Mouse (Mus musculus): ENCODE results near the gene Bpifb6. TPM values are rescaled to one million over a fixed set of nuclear protein-coding genes. Genes with fewer than 3 reads are reported as not detected.

Bpifb6 gene
- not detected for total RNA-seq (2018; cell fraction: chromatin; rRNA removed)
- total RNA-seq (2018; cell fraction: cytosol; rRNA removed): not detected
- total RNA-seq (2018; cell fraction: nucleus; rRNA removed): not detected
- not detected in 3 replicates for polyA plus RNA-seq (2018)

DNA sequence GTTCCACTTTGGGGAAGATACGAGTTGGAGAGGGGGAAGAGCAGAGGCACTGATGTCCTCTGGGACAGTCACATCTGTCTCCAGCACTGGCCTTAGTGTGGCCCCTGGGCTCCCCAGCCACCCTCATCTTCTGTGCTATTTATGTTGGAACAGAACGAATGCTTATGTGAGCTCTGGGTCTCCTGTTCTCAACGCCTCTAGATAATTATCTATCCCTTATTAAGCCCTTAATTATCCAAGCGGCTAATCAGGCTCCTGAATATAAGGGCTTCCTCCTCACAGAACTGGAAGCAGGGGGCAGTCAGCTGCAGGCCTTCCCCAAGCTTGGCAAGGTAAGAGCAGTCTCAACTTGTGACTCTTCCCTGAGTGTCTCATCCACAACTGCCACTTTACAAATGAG lies at the start of gene Bpifb6:
Bpifb6 (plus strand) TSS at position 301 of the 400 bp plus-strand sequence.
- Histone ChIP-seq H3K27ac (no peak within 1 kb of the TSS), H3K4me3 (ENCODE audit: inconsistent target) (no peak within 1 kb of the TSS), H3K36me3 (ENCODE audit: inconsistent target) (no peaks in the 10 kb centered on the region), H3K79me2 (ENCODE audit: inconsistent target) (no peaks in the 10 kb centered on the region)
- WGBS (ENCODE audit: missing documents): 88% methylated on average over 4 of the region's 4 CpGs

- H3K79me2 ChIP-seq (ENCODE audit: inconsistent target): no peaks in the 10 kb centered on the region
- 13% methylated on average over 4 of the region's 4 CpGs for WGBS (ENCODE audit: missing documents)
- H3K36me3 ChIP-seq (ENCODE audit: inconsistent target): no peaks in the 10 kb centered on the region
Observed at GRCm38 (mm10) chr2:153851030-153851360, 49.2 kb upstream of the Bpifb6 start.

GRCm38 (mm10) chr2:153853544-153853943 lies 46.6 kb upstream of the Bpifb6 start:
- no peaks in the 10 kb centered on the region for H3K36me3 ChIP-seq (ENCODE audit: inconsistent target)
- no peak overlapping the region for H3K4me3 ChIP-seq (ENCODE audit: inconsistent target)
- WGBS (ENCODE audit: missing documents): 47% methylated on average over 4 of the region's 5 CpGs
- H3K79me2 ChIP-seq (ENCODE audit: inconsistent target): no peaks in the 10 kb centered on the region
- no peak overlapping the region for H3K27ac ChIP-seq

More at GRCm38 (mm10) chr2:153851030-153851360, 49.2 kb upstream of the Bpifb6 start:
- Histone ChIP-seq H3K27ac (no peak overlapping the region), H3K4me3 (ENCODE audit: inconsistent target) (no peak overlapping the region)

GRCm38 (mm10) chr2:153859581-153859980 lies 40.6 kb upstream of the Bpifb6 start:
- no peak overlapping the region for H3K4me3 ChIP-seq (ENCODE audit: inconsistent target)
- no peaks in the 10 kb centered on the region for H3K36me3 ChIP-seq (ENCODE audit: inconsistent target)
- H3K79me2 ChIP-seq (ENCODE audit: inconsistent target): no peaks in the 10 kb centered on the region
- 83% methylated on average over 2 of the region's 2 CpGs for WGBS (ENCODE audit: missing documents)
- no peak overlapping the region for H3K27ac ChIP-seq

DNA sequence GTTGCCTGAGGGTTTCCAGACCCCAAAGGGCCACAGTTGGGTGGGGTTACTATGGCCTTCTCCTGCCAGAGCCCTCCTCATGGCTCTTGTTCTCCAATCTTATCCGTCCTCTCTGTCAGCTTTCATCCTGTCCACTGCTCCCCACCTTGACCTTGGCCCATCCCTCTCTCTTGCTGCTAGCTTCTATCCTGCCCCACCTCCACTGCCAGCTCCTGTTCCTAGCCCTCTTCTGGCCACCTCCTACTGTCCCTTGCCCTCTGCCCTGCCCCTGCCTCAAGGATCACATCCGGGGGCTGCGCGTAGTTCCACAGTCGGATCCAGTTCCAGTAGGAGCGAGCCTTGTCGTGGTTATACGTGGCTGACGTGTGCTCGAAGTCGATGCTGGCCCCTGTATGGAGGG lies 39.9 kb upstream of the Bpifb6 start:
- no peaks in the 10 kb centered on the region for H3K79me2 ChIP-seq (ENCODE audit: inconsistent target)
- no peak overlapping the region for H3K4me3 ChIP-seq (ENCODE audit: inconsistent target)
- no peak overlapping the region for H3K27ac ChIP-seq
- no peaks in the 10 kb centered on the region for H3K36me3 ChIP-seq (ENCODE audit: inconsistent target)
- WGBS (ENCODE audit: missing documents): 89% methylated on average over 11 of the region's 11 CpGs

DNA sequence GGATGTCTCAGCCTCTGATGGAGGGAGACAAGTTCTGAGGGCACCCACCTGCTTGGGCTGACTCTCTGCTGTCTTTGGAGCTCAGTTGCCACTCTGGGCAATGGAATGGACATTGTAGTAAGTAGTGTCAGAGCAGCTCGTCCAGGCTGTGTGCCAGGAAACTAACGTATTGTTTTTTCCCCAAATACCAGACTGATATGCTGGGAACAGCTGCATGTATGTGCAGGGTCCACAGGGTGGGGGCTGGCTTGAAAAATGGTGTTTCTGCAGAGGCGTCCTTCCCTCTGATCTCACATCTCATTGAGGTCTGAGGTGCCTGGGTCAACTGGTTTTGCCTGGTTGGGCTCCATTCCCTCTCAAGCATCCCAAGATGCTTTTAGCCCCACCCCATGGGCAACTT lies 39.5 kb upstream of the Bpifb6 start:
- WGBS (ENCODE audit: missing documents): 62% methylated on average over 3 of the region's 3 CpGs
- no peaks in the 10 kb centered on the region for H3K36me3 ChIP-seq (ENCODE audit: inconsistent target)
- H3K79me2 ChIP-seq (ENCODE audit: inconsistent target): no peaks in the 10 kb centered on the region
- no peak overlapping the region for H3K27ac ChIP-seq
- no peak overlapping the region for H3K4me3 ChIP-seq (ENCODE audit: inconsistent target)

GRCm38 (mm10) chr2:153861960-153862359 lies 38.2 kb upstream of the Bpifb6 start:
- WGBS (ENCODE audit: missing documents): 78% methylated on average over 3 of the region's 3 CpGs
- no peaks in the 10 kb centered on the region for H3K36me3 ChIP-seq (ENCODE audit: inconsistent target)
- H3K27ac ChIP-seq: no peak overlapping the region
- H3K4me3 ChIP-seq (ENCODE audit: inconsistent target): no peak overlapping the region
- no peaks in the 10 kb centered on the region for H3K79me2 ChIP-seq (ENCODE audit: inconsistent target)

GRCm38 (mm10) chr2:153870984-153871383 lies 29.2 kb upstream of the Bpifb6 start, which contains the start of gene Sun5:
TSS of gene Sun5 (minus strand) at chr2:153871084.
- Histone ChIP-seq H3K4me3 (ENCODE audit: inconsistent target) (no peak within 1 kb of the TSS), H3K79me2 (ENCODE audit: inconsistent target) (no peaks in the 10 kb centered on the region), H3K36me3 (ENCODE audit: inconsistent target) (no peaks in the 10 kb centered on the region), H3K27ac (no peak within 1 kb of the TSS)
- 92% methylated on average over 4 of the region's 4 CpGs for WGBS (ENCODE audit: missing documents)

DNA sequence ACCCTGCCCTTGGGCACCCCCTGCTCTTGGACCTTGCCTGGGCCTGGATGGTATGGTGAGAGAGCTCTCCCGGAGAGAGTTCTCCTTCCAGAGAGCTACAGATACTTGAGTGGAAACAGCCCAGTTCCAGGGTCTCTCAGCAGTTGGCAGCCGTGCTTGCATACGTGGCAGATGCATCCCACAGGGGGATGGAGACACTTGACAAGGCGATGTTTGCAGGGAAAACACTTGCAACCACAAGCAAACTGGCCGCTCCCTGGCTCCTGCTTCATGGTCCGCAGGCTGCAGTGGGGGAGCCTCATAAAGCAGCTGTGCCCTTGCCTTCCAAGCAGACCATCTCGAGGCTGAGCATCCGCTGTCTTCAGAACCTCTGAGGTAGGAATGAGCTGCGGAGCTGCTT lies 25.4 kb upstream of the Bpifb6 start, which contains the start of gene Bpifb2:
Bpifb2 (plus strand) TSS at position 301 of the 400 bp plus-strand sequence.
- 82% methylated on average over 9 of the region's 9 CpGs for WGBS (ENCODE audit: missing documents)
- no peak within 1 kb of the TSS for H3K27ac ChIP-seq
- H3K4me3 ChIP-seq (ENCODE audit: inconsistent target): no peak within 1 kb of the TSS
- H3K36me3 ChIP-seq (ENCODE audit: inconsistent target): no peaks in the 10 kb centered on the region
- H3K79me2 ChIP-seq (ENCODE audit: inconsistent target): no peaks in the 10 kb centered on the region

DNA sequence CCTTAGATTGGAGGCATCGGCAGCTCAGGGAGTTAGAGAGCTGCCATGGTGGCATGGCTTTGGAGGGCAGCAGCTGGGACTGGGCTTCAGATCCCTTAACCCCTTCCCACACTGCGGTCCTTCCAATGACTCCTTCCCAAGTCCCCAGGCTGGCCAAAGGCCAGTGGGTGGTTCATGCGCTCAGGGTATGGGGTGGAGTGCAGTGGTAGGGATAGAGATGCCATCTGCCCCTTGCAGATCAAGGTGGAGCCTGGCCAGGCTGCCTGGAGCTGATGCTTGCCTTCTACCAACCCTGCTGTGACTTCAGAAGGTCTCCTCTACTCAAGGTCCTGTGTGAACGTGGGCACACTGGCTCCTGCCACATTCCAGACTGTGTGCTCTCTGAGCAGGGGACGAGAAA lies 1.1 kb upstream of the Bpifb6 start:
- Histone ChIP-seq H3K79me2 (ENCODE audit: inconsistent target) (no peaks in the 10 kb centered on the region), H3K27ac (no peak overlapping the region), H3K4me3 (ENCODE audit: inconsistent target) (no peak overlapping the region), H3K36me3 (ENCODE audit: inconsistent target) (no peaks in the 10 kb centered on the region)
- WGBS (ENCODE audit: missing documents): 92% methylated on average over 5 of the region's 5 CpGs

DNA sequence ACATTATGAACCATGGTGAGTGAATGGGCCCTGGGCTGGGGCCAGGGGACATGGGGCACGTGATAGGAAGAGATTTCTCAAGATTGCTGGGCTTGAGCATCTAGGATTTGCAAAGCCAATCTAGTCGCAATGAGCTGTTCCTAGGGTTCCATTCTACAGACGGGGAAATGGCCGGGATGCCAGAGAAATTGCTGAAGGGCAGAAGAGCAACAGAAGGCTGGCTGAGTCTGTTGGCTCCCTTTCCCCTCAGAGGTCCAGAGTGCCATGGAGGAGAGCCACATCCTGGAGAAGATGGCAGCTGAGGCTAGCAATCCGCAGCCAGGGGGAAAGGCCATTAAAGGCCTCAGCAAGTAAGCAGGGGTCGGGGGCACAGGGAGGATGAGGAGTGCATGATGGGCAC lies 2.5 kb downstream of the Bpifb6 start:
- Histone ChIP-seq H3K27ac (no peak overlapping the region), H3K79me2 (ENCODE audit: inconsistent target) (no peaks in the 10 kb centered on the region), H3K4me3 (ENCODE audit: inconsistent target) (no peak overlapping the region), H3K36me3 (ENCODE audit: inconsistent target) (no peaks in the 10 kb centered on the region)
- 77% methylated on average over 6 of the region's 6 CpGs for WGBS (ENCODE audit: missing documents)

GRCm38 (mm10) chr2:153906626-153907025 lies 6.4 kb downstream of the Bpifb6 start:
- Histone ChIP-seq H3K27ac (no peak overlapping the region), H3K79me2 (ENCODE audit: inconsistent target) (no peaks in the 10 kb centered on the region), H3K4me3 (ENCODE audit: inconsistent target) (no peak overlapping the region), H3K36me3 (ENCODE audit: inconsistent target) (no peaks in the 10 kb centered on the region)
- 89% methylated on average over 4 of the region's 4 CpGs for WGBS (ENCODE audit: missing documents)

DNA sequence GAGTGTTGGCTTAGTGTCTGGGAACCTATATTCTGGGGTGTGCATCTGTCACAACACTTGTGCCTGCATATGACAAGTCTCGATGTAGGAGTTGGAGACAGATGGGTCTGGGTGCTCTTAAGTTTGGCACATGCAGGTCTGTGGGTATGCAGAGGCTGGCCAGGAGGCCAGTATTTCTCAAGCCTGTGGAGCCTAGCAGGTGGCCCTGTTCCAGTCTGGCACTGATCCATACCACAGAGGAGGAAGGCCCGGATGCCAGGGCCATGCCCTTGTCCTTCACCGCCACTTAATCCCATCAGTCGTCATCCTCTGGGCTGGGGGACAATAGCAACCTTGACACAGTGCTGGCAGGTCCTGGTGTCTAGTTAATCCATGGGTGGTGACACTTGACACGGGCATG lies 14.0 kb downstream of the Bpifb6 start:
- Histone ChIP-seq H3K4me3 (ENCODE audit: inconsistent target) (no peak overlapping the region), H3K36me3 (ENCODE audit: inconsistent target) (no peaks in the 10 kb centered on the region), H3K79me2 (ENCODE audit: inconsistent target) (no peaks in the 10 kb centered on the region), H3K27ac (no peak overlapping the region)
- WGBS (ENCODE audit: missing documents): 13% methylated on average over 5 of the region's 5 CpGs

DNA sequence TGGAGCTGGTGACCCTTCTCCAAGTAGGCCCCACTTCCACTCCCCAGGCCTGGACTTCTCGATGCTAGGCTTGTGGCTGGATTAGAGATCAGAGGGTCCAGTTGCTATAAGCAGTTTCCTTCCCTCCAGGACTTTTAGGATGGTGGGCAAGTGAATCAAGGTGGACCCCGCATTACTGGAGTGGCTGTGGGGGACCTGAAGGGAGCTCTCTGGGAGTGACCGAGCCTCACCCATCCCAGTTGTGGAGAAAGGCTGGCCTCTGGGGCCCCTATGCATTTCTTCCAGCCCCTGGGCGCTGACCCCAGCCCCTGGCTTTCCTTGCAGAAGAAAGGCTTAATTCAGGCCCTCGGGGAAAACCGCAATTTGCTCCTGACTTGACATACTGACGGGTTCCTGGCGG lies 17.7 kb downstream of the Bpifb6 start, which contains the start of gene Bpifb3:
Bpifb3 (plus strand) TSS at position 301 of the 400 bp plus-strand sequence.
- WGBS (ENCODE audit: missing documents): 91% methylated on average over 8 of the region's 8 CpGs

GRCm38 (mm10) chr2:153921246-153921645 lies 21.1 kb downstream of the Bpifb6 start:
- WGBS (ENCODE audit: missing documents): 84% methylated on average over 6 of the region's 6 CpGs
- Histone ChIP-seq H3K79me2 (ENCODE audit: inconsistent target) (no peaks in the 10 kb centered on the region), H3K4me3 (ENCODE audit: inconsistent target) (no peak overlapping the region), H3K27ac (no peak overlapping the region), H3K36me3 (ENCODE audit: inconsistent target) (no peaks in the 10 kb centered on the region)

More for the DNA sequence above, 17.7 kb downstream of the Bpifb6 start, which contains the start of gene Bpifb3:
- no peaks in the 10 kb centered on the region for H3K36me3 ChIP-seq (ENCODE audit: inconsistent target)
- no peaks in the 10 kb centered on the region for H3K79me2 ChIP-seq (ENCODE audit: inconsistent target)
- no peak within 1 kb of the TSS for H3K27ac ChIP-seq
- no peak within 1 kb of the TSS for H3K4me3 ChIP-seq (ENCODE audit: inconsistent target)

DNA sequence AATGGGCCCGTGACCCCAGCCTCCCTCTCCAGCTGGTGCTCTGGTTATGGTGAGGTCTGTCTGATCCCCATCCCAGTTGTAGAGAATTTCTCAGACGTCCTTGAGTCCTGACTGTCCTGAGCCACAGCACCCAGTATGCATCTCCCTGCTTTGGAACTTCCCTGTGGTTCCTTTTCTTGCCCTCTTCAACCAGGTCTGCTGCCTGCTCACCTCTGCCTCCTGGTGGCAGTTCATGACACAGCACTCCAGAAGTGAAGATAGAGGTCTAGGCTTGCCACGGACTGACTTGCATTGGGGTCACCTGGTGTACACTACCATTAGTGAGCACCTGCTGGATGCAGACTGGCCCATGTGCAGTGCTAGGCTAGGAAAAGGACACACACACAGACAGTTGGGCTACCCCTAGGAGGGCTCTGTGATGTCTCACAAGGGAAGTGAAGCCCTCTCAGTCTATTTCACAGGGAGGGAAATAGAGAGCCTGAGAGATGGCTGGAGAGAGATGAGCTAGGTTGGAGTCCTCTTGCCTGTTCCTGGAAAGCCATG lies 29.8 kb downstream of the Bpifb6 start:
- WGBS (ENCODE audit: missing documents): 41% methylated on average over 3 of the region's 3 CpGs
- Histone ChIP-seq H3K27ac (no peak overlapping the region), H3K79me2 (ENCODE audit: inconsistent target) (no peaks in the 10 kb centered on the region), H3K4me3 (ENCODE audit: inconsistent target) (no peak overlapping the region), H3K36me3 (ENCODE audit: inconsistent target) (no peaks in the 10 kb centered on the region)
